In the genomic region with DNA sequence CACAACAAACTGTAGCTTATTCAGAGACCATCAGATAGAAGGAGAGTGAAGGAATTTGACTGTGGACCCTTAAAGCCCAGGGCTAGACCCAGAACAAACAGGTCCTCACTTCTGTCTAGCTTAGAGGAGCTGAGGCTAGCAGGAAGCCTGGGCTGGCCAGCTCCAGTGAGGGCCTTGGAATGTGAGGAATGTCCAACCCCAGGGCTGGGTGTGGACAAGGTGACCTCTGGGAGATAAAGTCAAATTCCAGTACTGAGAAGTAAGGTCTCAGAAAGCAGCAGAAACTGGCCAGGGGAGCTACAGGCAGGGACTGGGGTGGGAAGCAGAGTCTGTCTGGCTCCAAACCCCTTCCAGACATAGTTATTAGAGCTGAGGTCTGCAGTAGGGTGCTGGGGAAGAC, we compare ENCODE assay signal across 9 mouse cellular contexts. TPM values are rescaled to one million over a fixed set of nuclear protein-coding genes. Genes with fewer than 3 reads are reported as not detected.
A peak's percentile ranks its signal among the peaks of the same experiment; 100 is the strongest.
DNase-seq lines count a peak whose midpoint lies in the region; ATAC-seq lines count a peak whose summit lies in the region.
"Had no signal": no experiment of that assay in that cellular context is flagged by ENCODE, and none has a peak within 500 bp of the region (broad histone marks: within the 10 kb centered on the region; RNA-seq: fewer than 3 reads in every experiment).

No protein-coding gene starts in this region.

- H3K4me1 ChIP-seq in limb, embryonic 13.5 days = peaks cover 81% of the 10 kb centered on the region

- H3K4me3 ChIP-seq in limb, embryonic 13.5 days = no peak overlapping the region

- H3K9ac ChIP-seq in limb, embryonic 13.5 days = no peak overlapping the region

- peak; percentile 78 for DNase-seq in embryo, embryonic 10 days (ENCODE audit: low spot score)
- no peak for DNase-seq in embryo, embryonic 9.5 days (ENCODE audit: extremely low spot score)
- DNase-seq in ovary, postnatal 36 days (ENCODE audit: low spot score) = peak; percentile 39
- no peak for DNase-seq in ovary, adult 18-20 months (ENCODE audit: low spot score)
- no peak for DNase-seq in liver
- no peak for DNase-seq in ovary, postnatal 10 days (ENCODE audit: low spot score)
- no peak for DNase-seq in spleen, postnatal 14 days (ENCODE audit: low spot score in 2 of 2)
- DNase-seq: adrenal gland, adult 2 months had no signal

- no peaks in the 10 kb centered on the region for H3K9me3 ChIP-seq in limb, embryonic 13.5 days

- H3K27me3 ChIP-seq in limb, embryonic 13.5 days = no peaks in the 10 kb centered on the region

- ATAC-seq in limb, embryonic 13.5 days (ENCODE audit: low FRiP score, low read depth) = no peak

- no peak overlapping the region for H3K4me2 ChIP-seq in limb, embryonic 13.5 days (replicated peaks)

- peak overlapping the region; percentile 78 for H3K27ac ChIP-seq in limb, embryonic 13.5 days

- no peaks in the 10 kb centered on the region for H3K36me3 ChIP-seq in limb, embryonic 13.5 days

RNA-seq across cellular contexts. Expression of gene Ssbp3, which starts 51.0 kb away (rescaled TPM):
- polyA plus RNA-seq in limb, embryonic 13.5 days (2015; fragmentation: Nextera tagmentation; extraction: Ambion mirVana) = 171 and 173 TPM in 2 replicates

RNA-seq across cellular contexts. Expression of gene Acot11, which starts 54.7 kb away (rescaled TPM):
- 5.1 and 5.5 TPM in 2 replicates for polyA plus RNA-seq in limb, embryonic 13.5 days (2015; fragmentation: Nextera tagmentation; extraction: Ambion mirVana)

Comparison
In these comparisons a context has a peak if more than half of its experiments do, and no peak if none do; other contexts are left out.
1. DNase-seq: peak in embryo, embryonic 10 days (single experiment) and ovary, postnatal 36 days (single experiment); none in embryo, embryonic 9.5 days (single experiment), ovary, adult 18-20 months (single experiment), liver (single experiment), ovary, postnatal 10 days (single experiment) and spleen, postnatal 14 days (0 of 2).